Mouse (Mus musculus): ENCODE results near the gene Htra3. TPM values are rescaled to one million over a fixed set of nuclear protein-coding genes. Genes with fewer than 3 reads are reported as not detected.

Gene Htra3
- polyA plus RNA-seq, 1 experiment: not detected

GRCm38 (mm10) chr5:35605355-35605754, 74.2 kb downstream of the Htra3 start:
- H3K36me3 ChIP-seq (ENCODE audit: control insufficient read depth): peaks cover 4% of the 10 kb centered on the region
- H3K4me1 ChIP-seq (ENCODE audit: control insufficient read depth): no peaks in the 10 kb centered on the region
- TF ChIP-seq TAL1 (IDR thresholded peaks at IDR 0.05; ENCODE audit: low read length) (no peak), GATA1 (IDR thresholded peaks at IDR 0.05; ENCODE audit: low read length) (no peak)
- H3K9me3 ChIP-seq (ENCODE audit: control insufficient read depth, low read length): no peaks in the 10 kb centered on the region
- H3K27me3 ChIP-seq (ENCODE audit: control insufficient read depth): no peaks in the 10 kb centered on the region
- no peak overlapping the region for H3K4me3 ChIP-seq (replicated peaks)

Other genes starting within 250 kb of the Htra3 start
- not detected in 2 replicates for gene Cpz, start 154.1 kb downstream of the Htra3 start, polyA plus RNA-seq (2012)
- 0.04 and 0.16 TPM in 2 replicates for gene Trmt44, start 104.7 kb downstream of the Htra3 start, polyA plus RNA-seq (2012)
- 0.11 and 0.13 TPM in 2 replicates for gene Acox3, start 96.7 kb downstream of the Htra3 start, polyA plus RNA-seq (2012)
- gene Sh3tc1, start 60.2 kb upstream of the Htra3 start, polyA plus RNA-seq (2012): 0.01 and 0.03 TPM in 2 replicates
- gene Ablim2, start 78.1 kb upstream of the Htra3 start, polyA plus RNA-seq (2012): not detected in 2 replicates
- gene Afap1, start 213.5 kb upstream of the Htra3 start, polyA plus RNA-seq (2012): 0.01 TPM in 2 replicates